In the genomic region with DNA sequence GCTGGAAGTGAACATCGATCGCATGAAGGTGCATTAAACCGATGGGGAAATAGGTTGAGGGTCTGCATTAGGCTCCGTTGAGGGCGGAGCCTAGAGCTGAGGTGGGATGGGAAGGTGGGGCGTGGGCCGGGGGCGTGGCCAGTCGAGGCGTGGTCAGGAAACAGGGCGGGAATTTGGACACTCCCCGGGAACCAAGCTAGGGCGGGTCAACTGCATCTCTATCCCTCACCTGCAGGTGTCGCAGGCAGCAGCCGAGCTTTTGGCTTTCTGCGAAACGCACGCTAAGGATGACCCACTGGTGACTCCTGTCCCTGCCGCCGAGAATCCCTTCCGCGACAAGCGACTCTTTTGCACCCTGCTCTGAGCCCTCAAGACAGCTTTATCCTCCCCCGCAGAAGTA, we compare ENCODE assay signal across 8 mouse cellular contexts. TPM values are rescaled to one million over a fixed set of nuclear protein-coding genes. Genes with fewer than 3 reads are reported as not detected.
DNase-seq lines count a peak whose midpoint lies in the region; ATAC-seq lines count a peak whose summit lies in the region.

No protein-coding gene starts in this region.

- no peak for ATAC-seq in limb, embryonic 15.5 days (ENCODE audit: insufficient number of reproducible peaks, low FRiP score, low TSS enrichment, low read depth)
- ATAC-seq in midbrain, embryonic 16.5 days = peak; percentile 21
- ATAC-seq in stomach, embryonic 15.5 days (ENCODE audit: insufficient read depth, low FRiP score, low read depth) = no peak

- peak overlapping the region; percentile 24 for H3K4me3 ChIP-seq in limb, embryonic 15.5 days
- H3K4me3 ChIP-seq in midbrain, embryonic 16.5 days (ENCODE audit: low read depth, low read length) = peak overlapping the region; percentile 21
- H3K4me3 ChIP-seq in stomach, embryonic 15.5 days (replicated peaks) = peak overlapping the region; percentile 9

- H3K4me1 ChIP-seq in limb, embryonic 15.5 days = peaks cover 53% of the 10 kb centered on the region
- peaks cover 19% of the 10 kb centered on the region for H3K4me1 ChIP-seq in midbrain, embryonic 16.5 days (ENCODE audit: control insufficient read depth, insufficient read depth, low read length)
- peaks cover 20% of the 10 kb centered on the region for H3K4me1 ChIP-seq in stomach, embryonic 15.5 days

- intact Hi-C loops in gastrocnemius, postnatal 14 days (cut with DNase I; ENCODE audit: low total_unique reads) = loop anchor here (2.0 kb wide), 1 partner anchor 20 kb away; no protein-coding TSS in a partner anchor

- 0 out of 2 replicates have a peak, but pooled peaks cover 6% of the 10 kb centered on the region for H3K27me3 ChIP-seq in limb, embryonic 15.5 days
- H3K27me3 ChIP-seq in midbrain, embryonic 16.5 days (ENCODE audit: control insufficient read depth, insufficient read depth, low read depth, low read length) = no peaks in the 10 kb centered on the region; the same call in 1 of the 2 replicates
- H3K27me3 ChIP-seq in stomach, embryonic 15.5 days (replicated peaks) = 0 out of 2 replicates have a peak, but pooled peaks cover 4% of the 10 kb centered on the region

- no peak overlapping the region for H3K9ac ChIP-seq in limb, embryonic 15.5 days
- H3K9ac ChIP-seq in midbrain, embryonic 16.5 days (ENCODE audit: low read depth, low read length) = 0 out of 2 replicates have a peak overlapping the region, but pooled peaks have one; percentile 39
- no peak overlapping the region for H3K9ac ChIP-seq in stomach, embryonic 15.5 days

- H3K4me2 ChIP-seq in limb, embryonic 15.5 days = peak overlapping the region; percentile 43
- H3K4me2 ChIP-seq in midbrain, embryonic 16.5 days (ENCODE audit: low read length) = peak overlapping the region; percentile 56
- H3K4me2 ChIP-seq in stomach, embryonic 15.5 days = peak overlapping the region; percentile 53

- no peak overlapping the region for H3K27ac ChIP-seq in limb, embryonic 15.5 days
- H3K27ac ChIP-seq in midbrain, embryonic 16.5 days (ENCODE audit: low read length) = 0 out of 2 replicates have a peak overlapping the region, but pooled peaks have one; percentile 23
- H3K27ac ChIP-seq in stomach, embryonic 15.5 days = 0 out of 2 replicates have a peak overlapping the region, but pooled peaks have one; percentile 16

- peak; percentile 54 to 69 for DNase-seq in spleen, adult 18-20 months
- no peak for DNase-seq in spleen, adult 12 weeks (ENCODE audit: low spot score)
- peak; percentile 64 to 81 for DNase-seq in cerebellum, postnatal 4 days (ENCODE audit: low spot score in 2 of 2)
- DNase-seq in gastrocnemius, postnatal 14 days = peak; percentile 84
- DNase-seq in hindlimb bud, embryonic 11.5 days (ENCODE audit: extremely low spot score, low read depth, low spot score) = peak; percentile 68

- no peaks in the 10 kb centered on the region for H3K36me3 ChIP-seq in limb, embryonic 15.5 days
- no peaks in the 10 kb centered on the region for H3K36me3 ChIP-seq in midbrain, embryonic 16.5 days (ENCODE audit: control insufficient read depth, insufficient read depth, low read length)
- no peaks in the 10 kb centered on the region for H3K36me3 ChIP-seq in stomach, embryonic 15.5 days

- 1% methylated on average over 24 of the region's 24 CpGs for WGBS in limb, embryonic 15.5 days
- under 1% methylated on average over 24 of the region's 24 CpGs for WGBS in midbrain, embryonic 16.5 days
- WGBS in stomach, embryonic 15.5 days = 0% methylated on average over 24 of the region's 24 CpGs

- H3K9me3 ChIP-seq in limb, embryonic 15.5 days = no peaks in the 10 kb centered on the region
- H3K9me3 ChIP-seq in midbrain, embryonic 16.5 days (replicated peaks; ENCODE audit: control insufficient read depth, low read length, poor library complexity, severe bottlenecking) = no peaks in the 10 kb centered on the region
- H3K9me3 ChIP-seq in stomach, embryonic 15.5 days = no peaks in the 10 kb centered on the region

RNA-seq across cellular contexts. Expression of gene Gng8, which starts 3.4 kb away (rescaled TPM):
- total RNA-seq in gastrocnemius, postnatal 14 days (2021) = under 1 TPM; 0.47 to 0.66 TPM
- 11.8 and 15.0 TPM in 2 replicates for polyA plus RNA-seq in limb, embryonic 15.5 days (2015; fragmentation: Nextera tagmentation; extraction: Ambion mirVana)
- polyA plus RNA-seq in midbrain, embryonic 16.5 days (2015; fragmentation: Nextera tagmentation; extraction: Ambion mirVana) = 14.0 and 49.2 TPM in 2 replicates
- 8.9 and 9.8 TPM in 2 replicates for polyA plus RNA-seq in stomach, embryonic 15.5 days (2015; fragmentation: Nextera tagmentation; extraction: Ambion mirVana)

RNA-seq across cellular contexts. Expression of gene Ptgir, which starts 11.3 kb away (rescaled TPM):
- total RNA-seq in gastrocnemius, postnatal 14 days (2021) = 1 to 10 TPM; 1.6 to 2.6 TPM
- 4.0 and 5.1 TPM in 2 replicates for polyA plus RNA-seq in limb, embryonic 15.5 days (2015; fragmentation: Nextera tagmentation; extraction: Ambion mirVana)
- 0.22 and 0.23 TPM in 2 replicates for polyA plus RNA-seq in midbrain, embryonic 16.5 days (2015; fragmentation: Nextera tagmentation; extraction: Ambion mirVana)
- 2.4 and 2.5 TPM in 2 replicates for polyA plus RNA-seq in stomach, embryonic 15.5 days (2015; fragmentation: Nextera tagmentation; extraction: Ambion mirVana)

RNA-seq across cellular contexts. Expression of gene Dact3, which starts 19.9 kb away (rescaled TPM):
- total RNA-seq in gastrocnemius, postnatal 14 days (2021) = 1 to 10 TPM; 3.9 to 7.1 TPM
- polyA plus RNA-seq in limb, embryonic 15.5 days (2015; fragmentation: Nextera tagmentation; extraction: Ambion mirVana) = 4.0 TPM in 2 replicates
- 2.6 and 3.0 TPM in 2 replicates for polyA plus RNA-seq in midbrain, embryonic 16.5 days (2015; fragmentation: Nextera tagmentation; extraction: Ambion mirVana)
- polyA plus RNA-seq in stomach, embryonic 15.5 days (2015; fragmentation: Nextera tagmentation; extraction: Ambion mirVana) = 3.9 and 4.6 TPM in 2 replicates

RNA-seq across cellular contexts. Expression of gene Calm3, which starts 28.9 kb away (rescaled TPM):
- total RNA-seq in gastrocnemius, postnatal 14 days (2021) = 100 to 1,000 TPM; 247 to 276 TPM
- polyA plus RNA-seq in limb, embryonic 15.5 days (2015; fragmentation: Nextera tagmentation; extraction: Ambion mirVana) = 85.8 and 99.4 TPM in 2 replicates
- 405 and 443 TPM in 2 replicates for polyA plus RNA-seq in midbrain, embryonic 16.5 days (2015; fragmentation: Nextera tagmentation; extraction: Ambion mirVana)
- polyA plus RNA-seq in stomach, embryonic 15.5 days (2015; fragmentation: Nextera tagmentation; extraction: Ambion mirVana) = 101 and 113 TPM in 2 replicates

RNA-seq across cellular contexts. Expression of gene Pnmal2, which starts 49.5 kb away (rescaled TPM):
- total RNA-seq in gastrocnemius, postnatal 14 days (2021) = 10 to 100 TPM in 1 of 2 experiments, 1 to 10 TPM in 1; 9.2 to 11.8 TPM
- 20.2 and 31.1 TPM in 2 replicates for polyA plus RNA-seq in limb, embryonic 15.5 days (2015; fragmentation: Nextera tagmentation; extraction: Ambion mirVana)
- 186 and 206 TPM in 2 replicates for polyA plus RNA-seq in midbrain, embryonic 16.5 days (2015; fragmentation: Nextera tagmentation; extraction: Ambion mirVana)
- 10.2 and 12.7 TPM in 2 replicates for polyA plus RNA-seq in stomach, embryonic 15.5 days (2015; fragmentation: Nextera tagmentation; extraction: Ambion mirVana)
